Mouse (Mus musculus): ENCODE data around the gene Erbb2. TPM values are rescaled to one million over a fixed set of nuclear protein-coding genes. Genes with fewer than 3 reads are reported as not detected.
A peak's percentile ranks its signal among the peaks of the same experiment; 100 is the strongest.

Gene Erbb2
- polyA plus RNA-seq, 1 experiment from 2014 or later = 6.6 TPM

DNA sequence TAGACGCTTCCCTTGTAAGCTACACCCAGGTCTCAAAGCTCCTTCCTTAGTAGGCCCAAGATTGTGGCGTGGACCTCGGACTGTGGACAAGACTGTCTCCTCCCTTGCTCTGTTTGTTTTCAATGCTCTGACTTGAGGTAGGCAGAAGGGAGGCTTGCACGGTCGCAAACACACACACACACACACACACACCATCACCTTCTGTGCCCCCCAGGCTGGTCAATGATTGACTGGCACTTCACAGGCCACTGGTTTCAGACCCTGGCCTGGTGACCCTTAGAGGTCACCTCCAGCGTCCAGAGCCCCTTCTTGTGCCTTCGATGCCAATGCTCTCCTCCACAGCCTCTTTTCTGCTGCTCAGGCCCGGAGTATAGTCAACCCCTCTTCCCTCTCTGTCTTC is 3.4 kb upstream of the Erbb2 start:
- WGBS = 36% methylated on average over 8 of the region's 8 CpGs
- H3K27ac ChIP-seq (ENCODE audit: low read depth, low read length) = no peak overlapping the region

DNA sequence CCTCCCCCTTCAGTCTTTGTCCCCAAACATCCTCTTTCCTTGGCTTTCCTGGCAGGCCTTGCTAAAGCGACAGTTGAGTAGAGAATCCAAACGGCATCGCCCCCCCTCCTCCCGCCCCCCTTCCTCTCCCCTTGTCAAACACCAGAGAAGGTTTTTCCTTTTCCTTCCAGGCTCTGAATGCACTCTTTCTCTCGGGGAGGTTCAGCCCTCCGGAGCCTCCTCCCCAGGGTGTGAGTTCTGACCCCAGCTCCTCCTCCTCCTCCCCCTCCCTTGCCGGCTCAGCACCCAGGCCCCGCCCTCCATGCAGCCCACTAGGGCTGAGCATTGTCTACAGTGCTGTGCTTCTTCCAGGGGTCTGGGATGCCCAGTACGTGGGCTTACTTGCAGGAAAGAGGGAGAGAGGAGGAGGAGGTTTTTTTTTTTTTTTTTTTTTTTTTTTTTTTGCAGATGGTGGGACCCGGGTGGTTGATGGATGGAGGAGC is 2.9 kb upstream of the Erbb2 start:
- peak; percentile 81 for ATAC-seq
- Histone ChIP-seq H3K9me3 (ENCODE audit: control insufficient read depth, low read length) (no peaks in the 10 kb centered on the region), H3K4me3 (ENCODE audit: low read length) (no peak overlapping the region), H3K27ac (ENCODE audit: low read depth, low read length) (no peak overlapping the region), H3K27me3 (replicated peaks; ENCODE audit: control insufficient read depth, insufficient read depth, low read length) (peaks cover 13% of the 10 kb centered on the region), H3K4me2 (ENCODE audit: low read length) (no peak overlapping the region), H3K4me1 (ENCODE audit: control insufficient read depth, insufficient read depth, low read depth, low read length) (peaks cover 16% of the 10 kb centered on the region; the same call in 1 of the 2 replicates), H3K36me3 (ENCODE audit: control insufficient read depth, insufficient read depth, low read length) (no peaks in the 10 kb centered on the region), H3K9ac (ENCODE audit: low read depth, low read length) (no peak overlapping the region)
- 3% methylated on average over 10 of the region's 10 CpGs for WGBS

More for the DNA sequence above, 3.4 kb upstream of the Erbb2 start:
- H3K4me2 ChIP-seq (ENCODE audit: low read length) = no peak overlapping the region
- no peak overlapping the region for H3K9ac ChIP-seq (ENCODE audit: low read depth, low read length)
- no peaks in the 10 kb centered on the region for H3K36me3 ChIP-seq (ENCODE audit: control insufficient read depth, insufficient read depth, low read length)
- no peaks in the 10 kb centered on the region for H3K9me3 ChIP-seq (ENCODE audit: control insufficient read depth, low read length)
- no peak for ATAC-seq
- H3K4me3 ChIP-seq (ENCODE audit: low read length) = no peak overlapping the region
- peaks cover 14% of the 10 kb centered on the region; the same call in 1 of the 2 replicates for H3K4me1 ChIP-seq (ENCODE audit: control insufficient read depth, insufficient read depth, low read depth, low read length)
- H3K27me3 ChIP-seq (replicated peaks; ENCODE audit: control insufficient read depth, insufficient read depth, low read length) = peaks cover 13% of the 10 kb centered on the region

DNA sequence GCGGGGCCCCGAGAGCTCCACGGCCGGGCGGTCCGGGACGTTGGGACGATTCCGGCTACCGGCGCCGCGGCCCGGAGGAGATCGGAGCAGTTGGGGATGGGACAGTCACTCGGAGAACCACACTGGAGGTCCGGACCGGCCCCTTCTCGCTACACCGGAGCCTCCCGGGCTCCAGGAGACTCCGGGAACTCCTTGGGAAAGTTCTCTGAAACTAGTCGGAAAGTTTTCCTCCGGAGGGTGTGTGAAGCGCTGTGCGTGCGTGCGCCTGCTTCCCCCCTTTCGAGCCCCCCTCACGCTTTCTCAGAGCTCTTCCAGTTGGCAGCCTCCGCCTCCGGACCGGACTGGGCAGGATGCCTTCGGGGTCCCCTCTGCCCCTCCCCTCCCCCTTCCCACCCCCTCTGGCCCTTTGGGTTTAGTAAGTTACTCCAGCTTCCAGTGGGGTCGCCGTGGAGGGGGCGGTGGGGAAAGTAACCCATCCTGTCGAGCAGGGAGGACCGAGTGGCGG is 579 bp downstream of the Erbb2 start:
- Histone ChIP-seq H3K27me3 (replicated peaks; ENCODE audit: control insufficient read depth, insufficient read depth, low read length) (peaks cover 13% of the 10 kb centered on the region), H3K9ac (ENCODE audit: low read depth, low read length) (peak overlapping the region; percentile 72), H3K27ac (ENCODE audit: low read depth, low read length) (peak overlapping the region; percentile 79), H3K36me3 (ENCODE audit: control insufficient read depth, insufficient read depth, low read length) (no peaks in the 10 kb centered on the region), H3K4me1 (ENCODE audit: control insufficient read depth, insufficient read depth, low read depth, low read length) (peaks cover 16% of the 10 kb centered on the region; the same call in 1 of the 2 replicates), H3K9me3 (ENCODE audit: control insufficient read depth, low read length) (no peaks in the 10 kb centered on the region), H3K4me3 (ENCODE audit: low read length) (peak overlapping the region; percentile 57), H3K4me2 (ENCODE audit: low read length) (peak overlapping the region; percentile 93)
- under 1% methylated on average over 40 of the region's 40 CpGs for WGBS
- peak; percentile 71 for ATAC-seq

DNA sequence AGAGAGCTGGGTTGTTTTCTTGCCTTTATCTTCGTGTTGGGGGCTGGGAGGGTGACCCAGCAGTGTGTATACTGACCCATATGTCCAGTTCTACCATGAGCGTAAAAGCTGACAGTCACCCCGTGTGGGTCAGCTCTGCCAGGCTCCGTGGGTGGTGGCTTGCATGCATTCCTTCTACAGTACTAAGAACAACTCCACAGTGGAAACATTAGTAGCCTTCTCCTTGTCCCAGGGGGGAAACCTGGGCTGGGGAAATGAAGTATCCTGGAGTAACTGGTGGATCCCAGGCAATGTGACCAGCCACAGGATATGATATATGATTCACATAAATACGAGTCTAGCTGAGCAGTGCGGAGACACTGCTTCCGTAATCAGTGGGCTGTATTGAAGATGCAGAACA is 1.5 kb downstream of the Erbb2 start:
- no peaks in the 10 kb centered on the region for H3K36me3 ChIP-seq (ENCODE audit: control insufficient read depth, insufficient read depth, low read length)
- H3K4me3 ChIP-seq (ENCODE audit: low read length) = peak overlapping the region; percentile 57
- peaks cover 16% of the 10 kb centered on the region; the same call in 1 of the 2 replicates for H3K4me1 ChIP-seq (ENCODE audit: control insufficient read depth, insufficient read depth, low read depth, low read length)
- no peak for ATAC-seq
- H3K9ac ChIP-seq (ENCODE audit: low read depth, low read length) = peak overlapping the region; percentile 72; the same call in 1 of the 2 replicates
- H3K27ac ChIP-seq (ENCODE audit: low read depth, low read length) = no peak overlapping the region
- peaks cover 13% of the 10 kb centered on the region for H3K27me3 ChIP-seq (replicated peaks; ENCODE audit: control insufficient read depth, insufficient read depth, low read length)
- no peaks in the 10 kb centered on the region for H3K9me3 ChIP-seq (ENCODE audit: control insufficient read depth, low read length)
- H3K4me2 ChIP-seq (ENCODE audit: low read length) = peak overlapping the region; percentile 93
- WGBS = 13% methylated on average over 7 of the region's 7 CpGs

DNA sequence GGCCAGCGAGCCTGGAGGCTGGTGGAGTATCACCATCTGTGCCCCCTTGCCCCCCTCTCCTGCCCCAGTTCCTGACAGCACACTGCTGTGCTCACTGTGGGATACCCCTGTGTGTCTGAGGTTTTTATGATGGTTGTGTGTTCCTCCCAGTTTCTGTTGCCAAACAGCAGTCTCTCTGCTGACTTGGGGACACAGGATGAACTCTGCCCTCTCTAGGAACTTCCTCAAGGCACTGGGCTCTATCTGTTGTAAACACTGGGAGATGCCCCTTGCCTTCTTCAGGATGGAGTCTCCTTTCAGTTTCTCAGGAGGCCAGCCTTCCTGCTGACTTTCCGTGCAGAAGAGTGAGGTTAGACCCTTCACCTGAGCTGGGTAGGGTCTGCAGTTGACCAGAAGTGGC is 1.9 kb downstream of the Erbb2 start:
- WGBS = 16% methylated on average over 2 of the region's 2 CpGs

DNA sequence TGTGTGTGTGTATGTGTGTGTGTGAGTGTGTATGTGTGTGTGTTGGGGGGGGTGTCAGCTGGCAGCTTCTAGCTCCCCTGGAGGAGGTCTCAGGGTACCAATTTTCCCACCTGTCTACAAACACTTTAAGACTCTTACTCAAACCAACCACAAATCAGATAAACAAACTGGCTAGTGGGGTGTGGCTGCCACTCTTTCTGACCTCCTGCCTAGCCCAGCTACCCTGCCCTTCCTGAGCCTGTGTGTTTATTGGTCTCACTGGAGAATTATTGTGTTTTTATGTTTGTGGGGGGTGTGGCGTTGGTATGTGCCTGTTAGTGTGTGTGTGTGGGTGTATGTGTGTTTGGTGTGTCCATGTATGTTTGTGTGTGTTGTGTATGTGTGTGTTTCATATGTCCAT is 4.8 kb downstream of the Erbb2 start:
- ATAC-seq = no peak
- peaks cover 15% of the 10 kb centered on the region; the same call in 1 of the 2 replicates for H3K4me1 ChIP-seq (ENCODE audit: control insufficient read depth, insufficient read depth, low read depth, low read length)
- no peak overlapping the region for H3K4me3 ChIP-seq (ENCODE audit: low read length)
- no peak overlapping the region for H3K27ac ChIP-seq (ENCODE audit: low read depth, low read length)
- H3K36me3 ChIP-seq (ENCODE audit: control insufficient read depth, insufficient read depth, low read length) = no peaks in the 10 kb centered on the region
- WGBS = 84% methylated on average over 1 of the region's 1 CpGs
- H3K9me3 ChIP-seq (ENCODE audit: control insufficient read depth, low read length) = no peaks in the 10 kb centered on the region
- H3K27me3 ChIP-seq (replicated peaks; ENCODE audit: control insufficient read depth, insufficient read depth, low read length) = peaks cover 3% of the 10 kb centered on the region
- H3K9ac ChIP-seq (ENCODE audit: low read depth, low read length) = no peak overlapping the region
- no peak overlapping the region for H3K4me2 ChIP-seq (ENCODE audit: low read length)

More for the DNA sequence above, 1.9 kb downstream of the Erbb2 start:
- Histone ChIP-seq H3K4me3 (ENCODE audit: low read length) (no peak overlapping the region), H3K4me1 (ENCODE audit: control insufficient read depth, insufficient read depth, low read depth, low read length) (peaks cover 16% of the 10 kb centered on the region; the same call in 1 of the 2 replicates), H3K9me3 (ENCODE audit: control insufficient read depth, low read length) (no peaks in the 10 kb centered on the region), H3K9ac (ENCODE audit: low read depth, low read length) (no peak overlapping the region), H3K27me3 (replicated peaks; ENCODE audit: control insufficient read depth, insufficient read depth, low read length) (peaks cover 13% of the 10 kb centered on the region), H3K36me3 (ENCODE audit: control insufficient read depth, insufficient read depth, low read length) (no peaks in the 10 kb centered on the region), H3K4me2 (ENCODE audit: low read length) (peak overlapping the region; percentile 93), H3K27ac (ENCODE audit: low read depth, low read length) (no peak overlapping the region)
- ATAC-seq = no peak

DNA sequence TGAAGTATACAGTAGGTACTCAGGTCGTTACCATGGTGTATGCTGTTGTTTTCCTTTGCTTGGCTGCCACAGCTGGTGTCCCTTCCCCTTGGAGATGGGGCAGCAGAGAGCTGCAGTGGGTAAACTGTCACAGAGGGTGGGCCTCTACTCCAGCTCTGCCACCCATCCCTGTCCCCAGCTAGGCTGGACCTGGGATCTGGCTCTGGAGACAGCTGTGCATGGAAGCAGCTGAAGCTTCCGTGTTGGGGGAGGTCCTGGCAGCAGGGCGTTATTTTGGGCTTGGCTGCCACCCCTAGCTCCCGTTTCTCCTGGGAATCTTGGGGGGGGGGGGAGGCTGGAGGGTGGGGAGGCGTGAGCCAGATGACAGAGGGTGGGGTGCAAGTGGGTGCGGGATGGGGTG is 6.0 kb downstream of the Erbb2 start:
- ATAC-seq = no peak
- Histone ChIP-seq H3K4me1 (ENCODE audit: control insufficient read depth, insufficient read depth, low read depth, low read length) (0 out of 2 replicates have a peak, but pooled peaks cover 5% of the 10 kb centered on the region), H3K4me2 (ENCODE audit: low read length) (no peak overlapping the region), H3K27ac (ENCODE audit: low read depth, low read length) (no peak overlapping the region), H3K9ac (ENCODE audit: low read depth, low read length) (no peak overlapping the region), H3K4me3 (ENCODE audit: low read length) (no peak overlapping the region), H3K9me3 (ENCODE audit: control insufficient read depth, low read length) (no peaks in the 10 kb centered on the region), H3K36me3 (ENCODE audit: control insufficient read depth, insufficient read depth, low read length) (no peaks in the 10 kb centered on the region), H3K27me3 (replicated peaks; ENCODE audit: control insufficient read depth, insufficient read depth, low read length) (no peaks in the 10 kb centered on the region)
- 68% methylated on average over 6 of the region's 6 CpGs for WGBS

DNA sequence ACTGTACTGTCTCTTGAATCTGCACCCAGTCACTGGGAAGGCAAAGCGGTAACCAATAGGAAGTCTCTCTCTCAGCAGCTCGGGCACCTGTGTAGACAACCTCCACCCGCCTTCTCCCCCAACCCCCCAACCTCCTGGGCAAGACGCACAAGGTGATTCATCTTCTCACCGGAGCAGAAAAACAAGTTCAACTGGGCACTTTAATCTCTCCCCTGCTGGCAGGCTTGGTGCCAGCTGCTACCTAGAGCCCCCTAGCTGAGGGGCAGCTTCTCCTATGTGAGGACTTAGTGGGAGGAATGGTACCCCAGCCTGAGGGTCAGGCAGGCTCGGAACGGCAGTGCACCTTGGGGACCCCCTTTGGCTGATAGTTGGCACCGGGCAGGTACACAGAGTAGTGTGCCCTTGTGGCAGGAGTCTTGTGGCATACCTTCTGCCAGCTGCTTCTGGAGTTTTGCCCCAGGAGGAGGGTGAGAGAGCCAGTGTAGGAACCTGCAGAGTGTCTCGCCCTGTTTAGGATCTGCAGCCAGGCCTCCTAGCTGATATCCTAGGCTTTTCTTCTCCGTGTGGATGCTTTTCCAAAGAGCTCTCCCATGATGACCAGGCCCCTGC is 6.8 kb downstream of the Erbb2 start:
- H3K9me3 ChIP-seq (ENCODE audit: control insufficient read depth, low read length) = no peaks in the 10 kb centered on the region
- H3K27me3 ChIP-seq (replicated peaks; ENCODE audit: control insufficient read depth, insufficient read depth, low read length) = no peaks in the 10 kb centered on the region
- no peaks in the 10 kb centered on the region for H3K36me3 ChIP-seq (ENCODE audit: control insufficient read depth, insufficient read depth, low read length)
- no peak overlapping the region for H3K4me3 ChIP-seq (ENCODE audit: low read length)
- H3K4me2 ChIP-seq (ENCODE audit: low read length) = no peak overlapping the region
- H3K9ac ChIP-seq (ENCODE audit: low read depth, low read length) = no peak overlapping the region
- H3K27ac ChIP-seq (ENCODE audit: low read depth, low read length) = no peak overlapping the region
- WGBS = 77% methylated on average over 10 of the region's 10 CpGs
- 0 out of 2 replicates have a peak, but pooled peaks cover under 1% of the 10 kb centered on the region for H3K4me1 ChIP-seq (ENCODE audit: control insufficient read depth, insufficient read depth, low read depth, low read length)
- ATAC-seq = no peak

DNA sequence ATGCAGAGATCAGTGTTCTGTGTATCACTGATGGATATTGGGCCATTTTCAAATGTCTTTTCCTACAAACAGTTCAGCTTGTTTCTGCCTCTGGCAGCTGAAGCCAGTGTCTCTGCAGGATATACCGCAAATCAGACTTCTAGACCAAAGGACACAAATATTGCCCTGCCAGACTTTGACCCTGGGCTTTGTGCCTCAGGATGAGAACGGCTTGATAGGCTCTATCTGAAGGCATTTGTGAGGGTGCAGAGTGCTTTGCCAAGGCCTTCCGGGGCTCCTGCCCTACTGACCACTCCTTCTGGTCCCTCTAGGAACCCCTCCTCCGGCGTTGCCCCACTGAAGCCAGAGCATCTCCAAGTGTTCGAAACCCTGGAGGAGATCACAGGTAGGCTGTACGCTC is 14.3 kb downstream of the Erbb2 start:
- Histone ChIP-seq H3K9ac (ENCODE audit: low read depth, low read length) (no peak overlapping the region), H3K9me3 (ENCODE audit: control insufficient read depth, low read length) (no peaks in the 10 kb centered on the region), H3K4me3 (ENCODE audit: low read length) (no peak overlapping the region), H3K27me3 (replicated peaks; ENCODE audit: control insufficient read depth, insufficient read depth, low read length) (no peaks in the 10 kb centered on the region), H3K4me1 (ENCODE audit: control insufficient read depth, insufficient read depth, low read depth, low read length) (no peaks in the 10 kb centered on the region), H3K4me2 (ENCODE audit: low read length) (no peak overlapping the region), H3K36me3 (ENCODE audit: control insufficient read depth, insufficient read depth, low read length) (no peaks in the 10 kb centered on the region), H3K27ac (ENCODE audit: low read depth, low read length) (no peak overlapping the region)
- no peak for ATAC-seq
- 95% methylated on average over 7 of the region's 7 CpGs for WGBS

Measured in hindbrain, embryonic 16.5 days (tissue).